In genomic region chr2:124100486-124101200, GRCm38 (mm10) we compare ENCODE assay signal across 9 mouse cellular contexts. TPM values are rescaled to one million over a fixed set of nuclear protein-coding genes. Genes with fewer than 3 reads are reported as not detected.
DNase-seq lines count a peak whose midpoint lies in the region; ATAC-seq and TF ChIP-seq lines count a peak whose summit lies in the region.
"Had no signal": no experiment of that assay in that cellular context is flagged by ENCODE, and none has a peak within 500 bp of the region (broad histone marks: within the 10 kb centered on the region; RNA-seq: fewer than 3 reads in every experiment).

No protein-coding gene starts in this region.

- peak; percentile 65 for ATAC-seq in granulocyte monocyte progenitor cell, adult 5-6 weeks (replicated peaks; ENCODE audit: poor library complexity, severe bottlenecking)
- ATAC-seq in neural tube, embryonic 13.5 days (ENCODE audit: low read depth): peak; percentile 89

- H3K36me3 ChIP-seq in liver, adult 2 months (ENCODE audit: control insufficient read depth, insufficient read depth, low read length): no peaks in the 10 kb centered on the region
- no peaks in the 10 kb centered on the region for H3K36me3 ChIP-seq in neural tube, embryonic 13.5 days

- H3K27me3 ChIP-seq in liver, adult 2 months (ENCODE audit: control insufficient read depth, insufficient read depth, low read length): no peaks in the 10 kb centered on the region
- H3K27me3 ChIP-seq in neural tube, embryonic 13.5 days: no peaks in the 10 kb centered on the region; the same call in 1 of the 2 replicates
- H3K27me3 ChIP-seq: CH12.LX had no signal

- TF ChIP-seq CTCF in liver, adult 2 months (IDR thresholded peaks at IDR 0.05; ENCODE audit: low read depth, low read length): peak; percentile 82

- 25% methylated on average over 9 of the region's 9 CpGs for WGBS in liver, adult 2 months
- 20% methylated on average over 9 of the region's 9 CpGs for WGBS in neural tube, embryonic 13.5 days

- peak; percentile 42 for DNase-seq in ovary, postnatal 14 days (ENCODE audit: low spot score)
- DNase-seq in ovary, adult 18-20 months (ENCODE audit: low spot score): no peak
- DNase-seq in embryo, embryonic 10.5 days (ENCODE audit: low spot score): peak; percentile 75
- peak; percentile 6 to 26 for DNase-seq in kidney, adult 8-10 months
- peak; percentile 9 for DNase-seq in liver, adult 2 months (ENCODE audit: extremely low read depth, low read depth, low spot score)
- peak; percentile 10 for DNase-seq in yolk sac, embryonic 10.5 days (ENCODE audit: low spot score)

- H3K27ac ChIP-seq in liver, adult 2 months (replicated peaks; ENCODE audit: insufficient read depth, low read depth, low read length): no peak overlapping the region
- no peak overlapping the region for H3K27ac ChIP-seq in neural tube, embryonic 13.5 days (replicated peaks)

- no peaks in the 10 kb centered on the region for H3K9me3 ChIP-seq in neural tube, embryonic 13.5 days

- H3K9ac ChIP-seq in liver, adult 2 months (ENCODE audit: low read depth, low read length): no peak overlapping the region
- H3K9ac ChIP-seq in neural tube, embryonic 13.5 days: peak overlapping the region; percentile 47; the same call in 1 of the 2 replicates

- no peak overlapping the region for H3K4me2 ChIP-seq in neural tube, embryonic 13.5 days

- TF ChIP-seq POLR2A in liver, adult 2 months (IDR thresholded peaks at IDR 0.05; ENCODE audit: extremely low read depth, insufficient read depth, low read length): no peak

- H3K4me1 ChIP-seq in liver, adult 2 months (ENCODE audit: control insufficient read depth, insufficient read depth, low read length): no peaks in the 10 kb centered on the region
- peaks cover 12% of the 10 kb centered on the region for H3K4me1 ChIP-seq in neural tube, embryonic 13.5 days (replicated peaks)

- H3K4me3 ChIP-seq in liver, adult 2 months (ENCODE audit: insufficient read depth, low read depth, low read length): no peak overlapping the region
- H3K4me3 ChIP-seq in neural tube, embryonic 13.5 days: no peak overlapping the region

- H3K79me2 ChIP-seq in liver, adult 2 months (ENCODE audit: control insufficient read depth, insufficient read depth, low read length): no peaks in the 10 kb centered on the region

RNA-seq across cellular contexts. Expression of gene Sema6d, which starts 10.9 kb away (rescaled TPM):
- not detected in 2 replicates for total RNA-seq in granulocyte monocyte progenitor cell, adult 5-6 weeks (2014; fragmentation: Nextera tagmentation)
- total RNA-seq in granulocyte monocyte progenitor cell, adult 5-6 weeks (2017): 0.10 TPM in 1 of 2 replicates, not detected in the other
- total RNA-seq in liver, adult 2 months (2014; rRNA removed): 8.5 and 11.1 TPM in 2 replicates
- polyA plus RNA-seq in liver, adult 2 months (2012; rRNA removed): 2.9 and 3.9 TPM in 2 replicates
- polyA plus RNA-seq in neural tube, embryonic 13.5 days (2015; fragmentation: Nextera tagmentation; extraction: Ambion mirVana): 44.9 and 47.4 TPM in 2 replicates
- total RNA-seq: CH12.LX had no signal
